ENCODE assay signal across 19 mouse cellular contexts in genomic region chr13:109290922-109291321, GRCm38 (mm10).
"Had no signal": no experiment of that assay in that cellular context is flagged by ENCODE, and none has a peak within 500 bp of the region (broad histone marks: within the 10 kb centered on the region; RNA-seq: fewer than 3 reads in every experiment).

No protein-coding gene starts in this region.

- H3K4me3 ChIP-seq: liver, embryonic 13.5 days; liver, embryonic 15.5 days; megakaryocyte, embryonic 14.5 days; midbrain, embryonic 12.5 days; neural tube, embryonic 13.5 days; neural tube, embryonic 15.5 days had no signal

- H3K4me2 ChIP-seq: liver, embryonic 13.5 days; liver, embryonic 15.5 days; midbrain, embryonic 12.5 days; neural tube, embryonic 13.5 days; neural tube, embryonic 15.5 days had no signal

- ATAC-seq: liver, postnatal 0 days had no signal

- H3K9me3 ChIP-seq: liver, embryonic 13.5 days; liver, embryonic 15.5 days; megakaryocyte, embryonic 14.5 days; midbrain, embryonic 12.5 days; neural tube, embryonic 13.5 days; neural tube, embryonic 15.5 days had no signal

- H3K36me3 ChIP-seq: liver, embryonic 13.5 days; liver, embryonic 15.5 days; midbrain, embryonic 12.5 days; neural tube, embryonic 13.5 days; neural tube, embryonic 15.5 days had no signal

- H3K9ac ChIP-seq: liver, embryonic 13.5 days; liver, embryonic 15.5 days; liver, postnatal 0 days; midbrain, embryonic 12.5 days; neural tube, embryonic 13.5 days; neural tube, embryonic 15.5 days had no signal

- H3K27me3 ChIP-seq: liver, embryonic 13.5 days; liver, embryonic 15.5 days; megakaryocyte, embryonic 14.5 days; midbrain, embryonic 12.5 days; neural tube, embryonic 13.5 days; neural tube, embryonic 15.5 days had no signal

- DNase-seq: liver, embryonic 13.5 days; liver, postnatal 0 days; lung, adult 2 months; lung, postnatal 10 days; midbrain, embryonic 14.5 days; retina, postnatal 1 day; right cerebral cortex, adult 18-20 months; right cerebral cortex, postnatal 25 days; right cerebral cortex, postnatal 4 days; spleen, adult 18-20 months; thymus, adult 18-20 months; thymus, postnatal 14 days; thymus, postnatal 36 days had no signal

- H3K27ac ChIP-seq: liver, embryonic 13.5 days; liver, embryonic 15.5 days; macrophage; midbrain, embryonic 12.5 days; neural tube, embryonic 13.5 days; neural tube, embryonic 15.5 days had no signal

- H3K4me1 ChIP-seq: liver, embryonic 13.5 days; liver, embryonic 15.5 days; midbrain, embryonic 12.5 days had no signal
